Mouse (Mus musculus): ENCODE measurements around the gene Mip. TPM values are rescaled to one million over a fixed set of nuclear protein-coding genes. Genes with fewer than 3 reads are reported as not detected.

Mip gene
- polyA plus RNA-seq, 1 experiment from 2014 or later = not detected

- ATAC-seq (ENCODE audit: low read depth) (peak; percentile 90), DNase-seq (peak; percentile 82)
- peak within 1 kb of the TSS; percentile 94 for H3K9ac ChIP-seq
- H3K36me3 ChIP-seq = peaks cover 10% of the 10 kb centered on the region
- peak within 1 kb of the TSS; percentile 91 for H3K4me2 ChIP-seq
- H3K4me1 ChIP-seq (replicated peaks) = peaks cover 54% of the 10 kb centered on the region
- no peaks in the 10 kb centered on the region for H3K27me3 ChIP-seq
- WGBS (ENCODE audit: insufficient replicate concordance) = under 1% methylated on average over 55 of the region's 58 CpGs
- peak within 1 kb of the TSS; percentile 97 for H3K27ac ChIP-seq
- peak within 1 kb of the TSS; percentile 88 for H3K4me3 ChIP-seq (replicated peaks)
- no peaks in the 10 kb centered on the region for H3K9me3 ChIP-seq (replicated peaks)
These were observed 6.2 kb downstream of the Mip start, which contains the start of gene Timeless for GRCm38 (mm10) chr10:128231697-128232419. Timeless (plus strand) TSS chr10:128232065.

GRCm38 (mm10) chr10:128232420-128232985, 6.9 kb downstream of the Mip start:
- H3K36me3 ChIP-seq = peaks cover 10% of the 10 kb centered on the region
- H3K9me3 ChIP-seq (replicated peaks) = no peaks in the 10 kb centered on the region
- ATAC-seq (ENCODE audit: low read depth) (peak; percentile 51), DNase-seq (peak; percentile 65)
- H3K4me3 ChIP-seq (replicated peaks) = peak overlapping the region; percentile 88
- H3K4me1 ChIP-seq (replicated peaks) = peaks cover 57% of the 10 kb centered on the region
- no peaks in the 10 kb centered on the region for H3K27me3 ChIP-seq
- peak overlapping the region; percentile 91 for H3K4me2 ChIP-seq
- peak overlapping the region; percentile 94 for H3K9ac ChIP-seq
- WGBS (ENCODE audit: insufficient replicate concordance) = under 1% methylated on average over 14 of the region's 14 CpGs
- H3K27ac ChIP-seq = peak overlapping the region; percentile 97

GRCm38 (mm10) chr10:128236321-128236720, 10.7 kb downstream of the Mip start:
- Histone ChIP-seq H3K9me3 (replicated peaks) (no peaks in the 10 kb centered on the region), H3K27ac (peak overlapping the region; percentile 21; the same call in 1 of the 2 replicates), H3K27me3 (no peaks in the 10 kb centered on the region), H3K4me2 (no peak overlapping the region), H3K4me3 (replicated peaks) (no peak overlapping the region), H3K36me3 (peaks cover 37% of the 10 kb centered on the region), H3K9ac (no peak overlapping the region), H3K4me1 (replicated peaks) (peaks cover 61% of the 10 kb centered on the region)
- DNase-seq (no peak), ATAC-seq (ENCODE audit: low read depth) (no peak)
- 70% methylated on average over 4 of the region's 4 CpGs for WGBS (ENCODE audit: insufficient replicate concordance)

GRCm38 (mm10) chr10:128237807-128238480, 12.3 kb downstream of the Mip start:
- H3K4me2 ChIP-seq = no peak overlapping the region
- peaks cover 58% of the 10 kb centered on the region for H3K4me1 ChIP-seq (replicated peaks)
- H3K4me3 ChIP-seq (replicated peaks) = no peak overlapping the region
- H3K36me3 ChIP-seq = peaks cover 53% of the 10 kb centered on the region
- WGBS (ENCODE audit: insufficient replicate concordance) = 73% methylated on average over 15 of the region's 15 CpGs
- ATAC-seq (ENCODE audit: low read depth) = no peak
- no peaks in the 10 kb centered on the region for H3K27me3 ChIP-seq
- H3K9me3 ChIP-seq (replicated peaks) = no peaks in the 10 kb centered on the region
- no peak for DNase-seq
- no peak overlapping the region for H3K9ac ChIP-seq
- no peak overlapping the region for H3K27ac ChIP-seq

- Histone ChIP-seq H3K27me3 (no peaks in the 10 kb centered on the region), H3K27ac (no peak overlapping the region), H3K4me1 (replicated peaks) (peaks cover 48% of the 10 kb centered on the region), H3K9ac (no peak overlapping the region), H3K4me2 (no peak overlapping the region), H3K9me3 (replicated peaks) (no peaks in the 10 kb centered on the region), H3K36me3 (peaks cover 65% of the 10 kb centered on the region), H3K4me3 (replicated peaks) (no peak overlapping the region)
- WGBS (ENCODE audit: insufficient replicate concordance) = 67% methylated on average over 4 of the region's 4 CpGs
- DNase-seq (no peak), ATAC-seq (ENCODE audit: low read depth) (peak; percentile 13; the same call in 1 of the 2 replicates)
These were observed 13.5 kb downstream of the Mip start for GRCm38 (mm10) chr10:128239140-128239539.

GRCm38 (mm10) chr10:128240131-128240530, 14.5 kb downstream of the Mip start:
- WGBS (ENCODE audit: insufficient replicate concordance) = 57% methylated on average over 18 of the region's 18 CpGs
- peaks cover 69% of the 10 kb centered on the region for H3K36me3 ChIP-seq
- H3K4me3 ChIP-seq (replicated peaks) = no peak overlapping the region
- H3K27me3 ChIP-seq = no peaks in the 10 kb centered on the region
- H3K9me3 ChIP-seq (replicated peaks) = no peaks in the 10 kb centered on the region
- H3K27ac ChIP-seq = no peak overlapping the region
- ATAC-seq (ENCODE audit: low read depth) (peak; percentile 37; the same call in 1 of the 2 replicates), DNase-seq (no peak)
- no peak overlapping the region for H3K4me2 ChIP-seq
- 0 out of 2 replicates have a peak overlapping the region, but pooled peaks have one; percentile 17 for H3K9ac ChIP-seq
- peaks cover 43% of the 10 kb centered on the region for H3K4me1 ChIP-seq (replicated peaks)

- H3K4me2 ChIP-seq = no peak overlapping the region
- 91% methylated on average over 8 of the region's 8 CpGs for WGBS (ENCODE audit: insufficient replicate concordance)
- peaks cover 21% of the 10 kb centered on the region for H3K4me1 ChIP-seq (replicated peaks)
- H3K27ac ChIP-seq = no peak overlapping the region
- peaks cover 94% of the 10 kb centered on the region for H3K36me3 ChIP-seq
- H3K9me3 ChIP-seq (replicated peaks) = no peaks in the 10 kb centered on the region
- DNase-seq (no peak), ATAC-seq (ENCODE audit: low read depth) (no peak)
- no peaks in the 10 kb centered on the region for H3K27me3 ChIP-seq
- H3K4me3 ChIP-seq (replicated peaks) = no peak overlapping the region
- H3K9ac ChIP-seq = no peak overlapping the region
These were observed 17.6 kb downstream of the Mip start for GRCm38 (mm10) chr10:128243252-128243651.

- Histone ChIP-seq H3K27me3 (no peaks in the 10 kb centered on the region), H3K9ac (no peak overlapping the region), H3K4me1 (replicated peaks) (peaks cover 13% of the 10 kb centered on the region), H3K9me3 (replicated peaks) (no peaks in the 10 kb centered on the region), H3K4me3 (replicated peaks) (no peak overlapping the region), H3K27ac (no peak overlapping the region), H3K4me2 (no peak overlapping the region), H3K36me3 (peaks cover 100% of the 10 kb centered on the region)
- ATAC-seq (ENCODE audit: low read depth) = no peak
- WGBS (ENCODE audit: insufficient replicate concordance) = 94% methylated on average over 15 of the region's 15 CpGs
- DNase-seq = no peak
These were observed 18.5 kb downstream of the Mip start for GRCm38 (mm10) chr10:128244121-128244520.

- H3K36me3 ChIP-seq = peaks cover 100% of the 10 kb centered on the region
- no peak for DNase-seq
- no peak overlapping the region for H3K4me2 ChIP-seq
- H3K27ac ChIP-seq = no peak overlapping the region
- no peak overlapping the region for H3K4me3 ChIP-seq (replicated peaks)
- H3K4me1 ChIP-seq (replicated peaks) = no peaks in the 10 kb centered on the region
- ATAC-seq (ENCODE audit: low read depth) = no peak
- 86% methylated on average over 17 of the region's 17 CpGs for whole genome bisulfite sequencing (ENCODE audit: insufficient replicate concordance)
- H3K27me3 ChIP-seq = no peaks in the 10 kb centered on the region
- H3K9ac ChIP-seq = no peak overlapping the region
- H3K9me3 ChIP-seq (replicated peaks) = no peaks in the 10 kb centered on the region
These were observed 21.5 kb downstream of the Mip start for GRCm38 (mm10) chr10:128247020-128247732.

GRCm38 (mm10) chr10:128250565-128250964, 24.9 kb downstream of the Mip start:
- no peaks in the 10 kb centered on the region for H3K4me1 ChIP-seq (replicated peaks)
- no peaks in the 10 kb centered on the region for H3K9me3 ChIP-seq (replicated peaks)
- H3K36me3 ChIP-seq = peaks cover 74% of the 10 kb centered on the region
- H3K4me3 ChIP-seq (replicated peaks) = no peak overlapping the region
- H3K4me2 ChIP-seq = no peak overlapping the region
- ATAC-seq (ENCODE audit: low read depth) (no peak), DNase-seq (no peak)
- no peak overlapping the region for H3K27ac ChIP-seq
- WGBS (ENCODE audit: insufficient replicate concordance) = 83% methylated on average over 13 of the region's 13 CpGs
- no peak overlapping the region for H3K9ac ChIP-seq
- no peaks in the 10 kb centered on the region for H3K27me3 ChIP-seq

All from liver, embryonic 13.5 days (tissue).